Mouse (Mus musculus) heart, adult 11 months (tissue): ENCODE data around the gene Usp43.
A peak's percentile ranks its signal among the peaks of the same experiment; 100 is the strongest.

ENCODE experiments used
- DNase-seq: peaks from one replicate; pipeline ENCODE4 v3.0.0; 2022

The Usp43 gene

GRCm38 (mm10) chr11:67921827-67922754 lies at the start of gene Usp43:
TSS of gene Usp43 (minus strand) at chr11:67922153.
- DNase-seq: peak; percentile 98

GRCm38 (mm10) chr11:67967831-67968230 lies 45.9 kb upstream of the Usp43 start:
- DNase-seq: peak; percentile 83

GRCm38 (mm10) chr11:67965905-67966878 lies 44.2 kb upstream of the Usp43 start, which contains the start of gene Stx8:
TSS of gene Stx8 (plus strand) at chr11:67966193.
- peak; percentile 99 for DNase-seq

GRCm38 (mm10) chr11:67965242-67965883 lies 43.4 kb upstream of the Usp43 start, which contains the start of gene Cfap52:
TSS of gene Cfap52 (minus strand) at chr11:67965651.
- peak; percentile 97 for DNase-seq

- no peak for DNase-seq
These were observed 42.2 kb upstream of the Usp43 start for GRCm38 (mm10) chr11:67964110-67964509.

GRCm38 (mm10) chr11:67954413-67954812 lies 32.5 kb upstream of the Usp43 start:
- peak; percentile 60 for DNase-seq

GRCm38 (mm10) chr11:67953604-67954003 lies 31.7 kb upstream of the Usp43 start:
- DNase-seq: no peak

GRCm38 (mm10) chr11:67949475-67949874 lies 27.5 kb upstream of the Usp43 start:
- DNase-seq: peak; percentile 56

- DNase-seq: no peak
These were observed 26.3 kb upstream of the Usp43 start for GRCm38 (mm10) chr11:67948229-67948628.

GRCm38 (mm10) chr11:67932156-67932555 lies 10.2 kb upstream of the Usp43 start:
- DNase-seq: peak; percentile 55

- peak; percentile 58 for DNase-seq
These were observed 4.5 kb upstream of the Usp43 start for GRCm38 (mm10) chr11:67926348-67927055.

GRCm38 (mm10) chr11:67925000-67925399 lies 3.0 kb upstream of the Usp43 start:
- DNase-seq: peak; percentile 86

GRCm38 (mm10) chr11:67923720-67924119 lies 1.8 kb upstream of the Usp43 start:
- peak; percentile 53 for DNase-seq

- DNase-seq: peak; percentile 98
These were observed 787 bp upstream of the Usp43 start for GRCm38 (mm10) chr11:67922755-67923125.

- DNase-seq: peak; percentile 93
These were observed 694 bp downstream of the Usp43 start for GRCm38 (mm10) chr11:67921091-67921826.

GRCm38 (mm10) chr11:67920226-67920960 lies 1.6 kb downstream of the Usp43 start:
- peak; percentile 75 for DNase-seq

GRCm38 (mm10) chr11:67919593-67919992 lies 2.4 kb downstream of the Usp43 start:
- peak; percentile 83 for DNase-seq

- DNase-seq: peak; percentile 93
These were observed 4.8 kb downstream of the Usp43 start for GRCm38 (mm10) chr11:67917126-67917525.

- no peak for DNase-seq
These were observed 10.9 kb downstream of the Usp43 start for GRCm38 (mm10) chr11:67911074-67911473.

GRCm38 (mm10) chr11:67903756-67904155 lies 18.2 kb downstream of the Usp43 start:
- DNase-seq: no peak
